Mouse (Mus musculus): Measurements from ENCODE around the gene Hhip.
A peak's percentile ranks its signal among the peaks of the same experiment; 100 is the strongest.

Hhip gene

GRCm38 (mm10) chr8:80057198-80058174, at the start of gene Hhip:
Hhip (minus strand) TSS chr8:80058006.
- no peak for DNase-seq (ENCODE audit: low read depth, low spot score)

DNA sequence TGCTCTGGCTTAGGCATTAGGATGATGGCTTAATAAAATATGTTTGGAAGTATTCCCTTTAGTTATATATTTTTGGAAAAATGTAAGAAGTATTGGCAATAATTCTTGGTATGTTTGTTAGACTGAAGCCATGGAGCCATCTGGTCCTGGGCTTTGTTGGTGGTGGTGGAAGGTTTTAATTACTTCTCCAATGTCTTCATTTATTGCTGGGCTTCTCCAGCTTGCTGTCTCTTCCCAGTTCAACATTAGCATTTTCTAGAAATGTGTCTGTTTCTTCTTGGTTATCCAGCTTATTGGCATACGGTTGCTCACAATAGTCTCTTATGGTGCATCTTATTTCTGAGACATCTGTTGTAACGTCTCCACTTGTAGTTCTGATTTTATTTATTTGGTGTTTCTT, 29.2 kb upstream of the Hhip start:
- DNase-seq (ENCODE audit: low read depth, low spot score) = no peak

DNA sequence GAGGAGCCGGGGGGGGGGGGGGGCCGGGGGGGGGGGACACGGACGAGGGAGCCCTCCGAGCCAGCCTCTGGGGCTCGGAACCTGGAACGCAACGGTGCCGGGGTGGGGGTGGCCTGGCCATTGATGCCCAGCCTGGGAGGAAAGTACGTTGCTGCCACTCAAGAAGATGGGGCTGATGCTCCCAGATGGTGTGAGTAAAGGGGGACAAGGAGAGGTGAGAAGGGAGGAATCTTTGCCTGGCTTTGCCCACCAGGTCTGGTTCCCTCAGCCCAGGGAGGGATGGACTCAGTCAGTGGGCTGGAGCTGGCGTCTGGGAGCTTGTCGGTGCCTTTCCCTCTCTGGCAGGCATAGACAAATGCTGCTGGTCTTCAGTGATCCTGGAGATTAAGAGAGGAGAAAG, 387 bp upstream of the Hhip start:
- DNase-seq (ENCODE audit: low read depth, low spot score) = no peak

DNA sequence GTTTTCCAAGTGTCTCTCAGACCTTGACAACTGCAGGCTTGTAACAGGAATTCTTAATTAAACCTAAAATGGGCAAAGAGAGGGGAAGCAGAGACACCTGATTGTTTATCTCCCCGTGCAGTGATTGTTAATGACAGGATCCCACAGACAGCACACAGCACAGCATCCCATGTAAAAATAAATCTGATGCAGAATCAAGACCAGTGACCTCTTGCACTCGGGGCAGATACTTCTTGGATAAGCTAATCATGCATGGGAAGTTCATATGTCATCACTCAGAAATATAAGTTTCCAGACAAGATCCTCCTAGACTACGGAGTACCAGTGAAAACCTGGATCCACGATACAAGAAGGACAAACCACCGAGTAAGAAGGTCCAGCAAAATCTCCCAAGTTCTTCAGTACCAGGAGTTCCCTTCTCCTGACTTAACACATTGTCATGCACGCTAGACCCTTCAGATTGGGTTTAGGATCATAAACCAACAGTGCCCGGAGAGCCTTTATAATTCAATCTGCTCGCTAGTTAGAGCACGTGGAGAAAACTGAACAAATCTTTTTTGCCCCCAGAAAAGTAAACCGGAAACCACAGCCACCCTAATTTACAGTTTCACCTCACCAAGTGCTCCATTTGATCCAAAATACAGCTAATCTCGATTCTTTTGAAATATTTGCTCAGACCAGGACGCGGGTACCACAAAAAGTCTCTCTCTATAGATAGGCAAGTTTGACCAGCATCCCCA, 1.3 kb downstream of the Hhip start:
- DNase-seq (ENCODE audit: low read depth, low spot score) = no peak

DNA sequence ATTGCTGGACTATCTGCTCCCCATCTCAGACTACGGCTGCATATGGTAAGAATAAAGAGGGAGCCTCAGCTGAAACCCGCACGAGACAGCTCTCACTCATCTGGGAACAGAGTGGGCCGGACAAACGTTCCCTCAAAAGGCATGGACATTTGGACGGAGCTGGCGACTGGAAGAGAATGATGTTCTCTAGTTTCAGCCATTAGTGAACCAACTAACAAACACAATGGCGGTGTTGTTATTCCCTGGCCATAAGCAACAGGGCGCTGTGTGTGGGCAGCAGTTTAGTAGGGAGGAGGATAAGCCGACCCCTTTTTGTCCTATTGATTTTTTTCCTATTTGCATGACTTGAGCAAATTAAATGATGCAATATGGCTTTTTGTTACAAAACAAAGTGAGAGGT, 2.0 kb downstream of the Hhip start:
- DNase-seq (ENCODE audit: low read depth, low spot score) = no peak

GRCm38 (mm10) chr8:80055094-80055493, 2.7 kb downstream of the Hhip start:
- DNase-seq (ENCODE audit: low read depth, low spot score) = no peak

DNA sequence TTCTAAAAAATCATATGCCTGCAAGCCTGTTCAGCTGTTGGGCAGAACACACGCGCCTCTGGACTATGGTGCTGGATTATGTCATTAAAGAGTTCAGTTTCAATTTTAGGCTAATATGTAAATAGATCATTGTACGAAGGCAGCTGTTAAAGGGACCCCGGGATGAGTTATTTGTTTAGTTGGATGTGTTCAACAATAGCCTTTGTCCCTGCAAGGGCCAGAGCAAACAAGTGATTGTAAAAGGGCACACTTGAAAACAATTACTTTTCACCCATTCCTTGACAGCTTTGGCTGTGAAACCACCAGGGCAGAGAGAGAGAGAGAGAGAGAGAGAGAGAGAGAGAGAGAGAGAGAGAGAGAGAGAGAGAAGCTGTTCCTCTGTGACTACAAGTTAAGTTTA, 3.6 kb downstream of the Hhip start:
- peak; percentile 52 for DNase-seq (ENCODE audit: low read depth, low spot score)

DNA sequence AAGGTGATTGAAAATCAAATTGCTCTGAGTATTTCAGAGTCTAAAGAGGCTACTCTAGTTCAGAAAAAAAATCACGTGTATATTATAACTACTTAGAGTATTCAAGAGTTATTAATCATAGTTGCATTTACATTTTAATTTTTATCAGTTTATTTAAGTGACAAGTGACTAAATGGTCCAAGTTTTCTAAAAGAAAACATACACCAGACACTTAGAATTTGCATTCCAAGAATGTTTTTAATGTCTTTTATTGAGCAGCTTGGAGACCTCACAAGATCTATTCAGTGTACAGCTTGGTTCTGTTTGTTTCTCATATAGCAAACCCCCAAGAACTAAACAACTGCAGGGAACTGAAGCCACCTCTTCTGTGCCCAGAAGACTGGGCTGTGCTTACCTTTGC, 5.0 kb downstream of the Hhip start:
- no peak for DNase-seq (ENCODE audit: low read depth, low spot score)

DNA sequence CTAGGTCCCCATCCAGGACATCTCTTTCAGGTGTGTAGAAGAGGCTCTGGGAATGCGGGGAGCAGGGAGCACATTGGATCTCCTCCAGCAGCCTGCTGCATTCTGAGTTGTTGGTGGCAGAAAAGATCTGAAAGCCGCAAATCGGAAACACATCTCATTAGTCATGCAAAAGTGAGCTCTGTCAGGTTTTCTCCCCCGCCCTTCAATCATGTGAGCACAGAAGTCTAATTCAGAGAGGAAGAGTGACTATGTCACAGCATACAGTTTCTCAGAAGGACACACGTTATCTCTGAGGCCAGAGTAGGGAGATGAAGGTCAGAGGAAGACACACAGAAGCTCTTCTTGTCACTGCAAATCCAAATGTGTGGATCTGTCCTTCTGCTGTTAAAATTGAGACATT, 6.3 kb downstream of the Hhip start:
- DNase-seq (ENCODE audit: low read depth, low spot score) = no peak

- DNase-seq (ENCODE audit: low read depth, low spot score) = no peak
These were observed 8.4 kb downstream of the Hhip start for GRCm38 (mm10) chr8:80049256-80050005.

DNA sequence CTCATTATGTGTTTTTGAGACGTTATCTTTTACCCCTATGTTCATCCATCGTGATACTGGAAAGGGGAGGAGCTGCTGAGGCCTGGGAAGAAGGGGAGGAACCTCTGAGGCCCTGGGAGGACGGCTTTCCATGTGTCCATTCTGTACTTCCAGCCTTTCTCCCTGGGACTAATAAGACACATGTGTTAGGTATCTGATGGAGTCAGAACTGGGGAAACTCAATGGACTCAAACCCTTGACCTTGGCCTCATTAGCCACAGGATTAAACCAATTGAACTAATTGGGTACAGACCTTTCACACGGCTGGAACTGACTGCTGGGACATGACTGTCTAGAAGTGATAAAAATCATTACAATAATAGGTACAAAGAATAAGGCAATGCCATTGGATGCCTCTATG, 9.6 kb downstream of the Hhip start:
- DNase-seq (ENCODE audit: low read depth, low spot score) = no peak

DNA sequence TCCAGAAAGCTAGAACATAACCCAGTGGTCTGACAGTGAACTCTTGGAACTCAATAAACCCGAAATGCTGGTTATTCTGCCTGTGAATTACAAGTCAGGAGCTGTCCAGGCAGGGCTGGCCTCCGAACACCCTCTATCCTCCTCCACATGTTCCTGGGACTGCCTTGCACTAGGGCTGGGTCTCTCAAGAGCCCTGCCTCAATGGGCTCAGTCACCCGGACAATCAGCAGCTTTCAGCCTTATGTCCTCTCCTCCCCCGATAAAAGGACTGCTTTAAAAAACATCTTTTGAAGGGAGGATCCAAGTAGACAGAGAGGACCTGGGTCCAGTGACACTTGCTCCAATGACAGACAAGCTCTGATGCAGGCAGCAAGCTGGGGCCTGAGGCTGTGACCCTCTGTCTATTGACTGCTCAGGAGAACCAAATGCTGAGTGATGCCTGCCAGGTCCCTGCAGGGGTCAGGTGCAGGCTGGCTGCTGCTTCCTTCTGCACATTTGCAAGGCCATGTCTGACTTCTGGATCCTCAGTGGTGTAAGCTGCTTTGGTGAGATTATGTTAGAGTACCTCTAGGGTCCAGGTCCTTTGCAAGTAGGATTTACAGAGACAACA, 20.1 kb downstream of the Hhip start:
- no peak for DNase-seq (ENCODE audit: low read depth, low spot score)

- no peak for DNase-seq (ENCODE audit: low read depth, low spot score)
These were observed 25.2 kb downstream of the Hhip start for GRCm38 (mm10) chr8:80032604-80033003.

GRCm38 (mm10) chr8:80031330-80032293, 26.2 kb downstream of the Hhip start:
- DNase-seq (ENCODE audit: low read depth, low spot score) = no peak

- DNase-seq (ENCODE audit: low read depth, low spot score) = no peak
These were observed 28.2 kb downstream of the Hhip start for GRCm38 (mm10) chr8:80029631-80030030.

GRCm38 (mm10) chr8:80020469-80020868, 37.3 kb downstream of the Hhip start:
- no peak for DNase-seq (ENCODE audit: low read depth, low spot score)

GRCm38 (mm10) chr8:80015818-80016217, 42.0 kb downstream of the Hhip start:
- no peak for DNase-seq (ENCODE audit: low read depth, low spot score)

DNA sequence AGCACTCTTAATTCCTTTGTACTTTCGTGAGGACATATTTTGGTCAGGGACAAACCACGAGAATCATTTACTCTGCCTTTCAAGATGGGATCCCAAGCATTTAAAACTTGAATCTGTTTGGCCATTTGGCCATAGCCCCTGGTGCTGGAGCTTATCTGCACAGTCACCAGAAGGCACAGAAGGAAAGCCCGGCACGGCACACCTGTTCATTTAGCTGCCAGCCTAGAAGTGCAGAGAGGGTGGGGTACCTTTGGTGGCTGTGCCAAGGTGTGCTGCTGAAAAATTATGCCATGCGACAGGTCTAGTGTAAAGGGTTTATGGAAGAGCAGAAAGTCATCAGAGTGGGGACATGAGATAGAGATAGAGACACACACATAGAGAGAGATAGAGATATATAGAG, 53.4 kb downstream of the Hhip start:
- no peak for DNase-seq (ENCODE audit: low read depth, low spot score)

- no peak for DNase-seq (ENCODE audit: low read depth, low spot score)
These were observed 55.5 kb downstream of the Hhip start for GRCm38 (mm10) chr8:80002313-80002712.

DNA sequence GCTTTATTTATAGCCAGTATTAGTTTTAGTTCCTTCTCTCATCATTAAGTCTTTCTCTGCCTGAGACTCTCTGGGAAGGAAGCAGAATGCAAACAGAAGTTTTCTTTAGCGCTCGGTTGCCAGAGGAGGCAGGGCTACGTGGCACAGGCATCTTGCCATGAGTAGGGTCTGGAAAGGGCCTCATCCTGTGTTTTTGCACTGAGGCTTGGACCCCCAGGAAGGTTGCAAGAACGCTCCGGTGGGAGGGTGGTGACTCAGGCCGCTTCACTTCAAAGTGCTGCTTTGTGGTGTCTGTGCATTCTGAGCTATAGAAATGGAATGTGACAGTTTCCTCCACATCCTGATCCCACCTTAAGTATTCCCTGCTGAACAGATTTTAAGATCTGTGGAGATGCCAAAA, 62.7 kb downstream of the Hhip start:
- DNase-seq (ENCODE audit: low read depth, low spot score) = no peak

Data from telencephalon, adult 2 months (tissue).